Mouse (Mus musculus) cortical plate, adult 2 months (tissue): Measurements from ENCODE around the gene Adpgk.

Experiments used
- CTCF ChIP-seq: fragments of 200-500 bp; IDR thresholded peaks from 2 replicates; pipeline ENCODE4 v1.5.1; 2011; ENCODE audit warnings: mild to moderate bottlenecking, control low read depth, low read length; ENCODE audit not compliant: insufficient read depth; ENCODE audit errors: extremely low read depth
- POLR2A ChIP-seq: fragments of 200-500 bp; IDR thresholded peaks from 2 replicates; pipeline ENCODE4 v1.6.1; 2011; ENCODE audit warnings: mild to moderate bottlenecking, low read length, control low read depth; ENCODE audit not compliant: insufficient read depth; ENCODE audit errors: extremely low read depth

- no peak for TF ChIP-seq CTCF
- no peak for TF ChIP-seq POLR2A
Measured at GRCm38 (mm10) chr9:59288058-59288457, 3.3 kb upstream of the Adpgk start.
